Mouse (Mus musculus): ENCODE data around the gene Ddx47. TPM values are rescaled to one million over a fixed set of nuclear protein-coding genes. Genes with fewer than 3 reads are reported as not detected.

Gene Ddx47
- total RNA-seq, 2 experiments from 2014 or later = 57.1 to 58.3 TPM

GRCm38 (mm10) chr6:135000272-135000671, 11.1 kb upstream of the Ddx47 start:
- intact Hi-C loops (cut with DNase I) = no loop called here
- DNase-seq (ENCODE audit: low spot score in 2 of 2) = no peak

GRCm38 (mm10) chr6:135001991-135002390, 9.4 kb upstream of the Ddx47 start:
- DNase-seq (ENCODE audit: low spot score in 2 of 2) = no peak
- intact Hi-C loops (cut with DNase I) = no loop called here

- no peak for DNase-seq (ENCODE audit: low spot score in 2 of 2)
- intact Hi-C loops (cut with DNase I) = no loop called here
Observed at GRCm38 (mm10) chr6:135006372-135006771, 5.0 kb upstream of the Ddx47 start.

GRCm38 (mm10) chr6:135011734-135012116, 313 bp downstream of the Ddx47 start:
- DNase-seq (ENCODE audit: low spot score in 2 of 2) = peak in 1 of 2 experiments; percentile 41
- intact Hi-C loops (cut with DNase I) = loop anchor here (2.0 kb wide), 1 partner anchor 17 kb away; no protein-coding TSS in a partner anchor

GRCm38 (mm10) chr6:135017211-135017610, 5.8 kb downstream of the Ddx47 start:
- intact Hi-C loops (cut with DNase I) = no loop called here
- no peak for DNase-seq (ENCODE audit: low spot score in 2 of 2)

GRCm38 (mm10) chr6:135019564-135019963, 8.2 kb downstream of the Ddx47 start:
- intact Hi-C loops (cut with DNase I) = no loop called here
- DNase-seq (ENCODE audit: low spot score in 2 of 2) = no peak

GRCm38 (mm10) chr6:135021633-135022032, 10.2 kb downstream of the Ddx47 start:
- intact Hi-C loops (cut with DNase I) = no loop called here
- no peak for DNase-seq (ENCODE audit: low spot score in 2 of 2)

GRCm38 (mm10) chr6:135023379-135023778, 12.0 kb downstream of the Ddx47 start:
- DNase-seq (ENCODE audit: low spot score in 2 of 2) = no peak
- intact Hi-C loops (cut with DNase I) = no loop called here

GRCm38 (mm10) chr6:135024781-135025420, 13.5 kb downstream of the Ddx47 start:
- intact Hi-C loops (cut with DNase I) = no loop called here
- no peak for DNase-seq (ENCODE audit: low spot score in 2 of 2)

- DNase-seq (ENCODE audit: low spot score in 2 of 2) = peak; percentile 30 to 60
- intact Hi-C loops (cut with DNase I) = loop anchor here (2.0 kb wide), 1 partner anchor 119 kb away; no protein-coding TSS in a partner anchor
Observed at GRCm38 (mm10) chr6:135026232-135026631, 14.8 kb downstream of the Ddx47 start.

- no peak for DNase-seq (ENCODE audit: low spot score in 2 of 2)
- intact Hi-C loops (cut with DNase I) = loop anchor here (2.0 kb wide), 1 partner anchor 118 kb away; no protein-coding TSS in a partner anchor
Observed at GRCm38 (mm10) chr6:135026755-135027154, 15.3 kb downstream of the Ddx47 start.

GRCm38 (mm10) chr6:135029246-135029645, 17.8 kb downstream of the Ddx47 start:
- DNase-seq (ENCODE audit: low spot score in 2 of 2) = no peak
- intact Hi-C loops (cut with DNase I) = no loop called here

GRCm38 (mm10) chr6:135038674-135039073, 27.3 kb downstream of the Ddx47 start:
- DNase-seq (ENCODE audit: low spot score in 2 of 2) = no peak
- intact Hi-C loops (cut with DNase I) = no loop called here

- intact Hi-C loops (cut with DNase I) = no loop called here
Observed at GRCm38 (mm10) chr6:135040275-135040871, 29.0 kb downstream of the Ddx47 start.

GRCm38 (mm10) chr6:135041930-135042329, 30.5 kb downstream of the Ddx47 start:
- intact Hi-C loops (cut with DNase I) = no loop called here
- DNase-seq (ENCODE audit: low spot score in 2 of 2) = no peak

More at GRCm38 (mm10) chr6:135040275-135040871, 29.0 kb downstream of the Ddx47 start:
- no peak for DNase-seq (ENCODE audit: low spot score in 2 of 2)

- no peak for DNase-seq (ENCODE audit: low spot score in 2 of 2)
- intact Hi-C loops (cut with DNase I) = no loop called here
Observed at GRCm38 (mm10) chr6:135047276-135047675, 35.9 kb downstream of the Ddx47 start.

- intact Hi-C loops (cut with DNase I) = no loop called here
- no peak for DNase-seq (ENCODE audit: low spot score in 2 of 2)
Observed at GRCm38 (mm10) chr6:135048509-135048908, 37.1 kb downstream of the Ddx47 start.

GRCm38 (mm10) chr6:135048956-135049355, 37.5 kb downstream of the Ddx47 start:
- intact Hi-C loops (cut with DNase I) = no loop called here
- no peak for DNase-seq (ENCODE audit: low spot score in 2 of 2)

- DNase-seq (ENCODE audit: low spot score in 2 of 2) = no peak
- intact Hi-C loops (cut with DNase I) = no loop called here
Observed at GRCm38 (mm10) chr6:135053789-135054188, 42.4 kb downstream of the Ddx47 start.

- no peak for DNase-seq (ENCODE audit: low spot score in 2 of 2)
- intact Hi-C loops (cut with DNase I) = no loop called here
Observed at GRCm38 (mm10) chr6:135055882-135056281, 44.5 kb downstream of the Ddx47 start.

GRCm38 (mm10) chr6:135060728-135061127, 49.3 kb downstream of the Ddx47 start:
- intact Hi-C loops (cut with DNase I) = no loop called here
- no peak for DNase-seq (ENCODE audit: low spot score in 2 of 2)

Measured in left cerebral cortex, postnatal 25 days (tissue).